Mouse (Mus musculus) lung, postnatal 0 days (tissue): ENCODE data around the gene Rtn4rl2.

Experiments used
- CTCF ChIP-seq: IDR thresholded peaks from 2 replicates; pipeline ENCODE4 v1.5.1; 2016; ENCODE audit warnings: antibody characterized with exemption, mild to moderate bottlenecking
- EP300 ChIP-seq: IDR thresholded peaks from 2 replicates; pipeline ENCODE4 v1.6.1; 2016; ENCODE audit warnings: antibody characterized with exemption, mild to moderate bottlenecking, control low read depth

GRCm38 (mm10) chr2:84886234-84886731 lies at the start of gene Rtn4rl2:
- TF ChIP-seq CTCF = no peak
- no peak for TF ChIP-seq EP300
